Mouse (Mus musculus) liver, embryonic 11.5 days (tissue): ENCODE data around the gene AW146154. TPM values are rescaled to one million over a fixed set of nuclear protein-coding genes. Genes with fewer than 3 reads are reported as not detected.
"Not testable (repeated sequence)": the region's sequence is repeated elsewhere in the genome, so short reads cannot be mapped to it uniquely, and the experiment has no call there.

Source experiments
- ATAC-seq: fragments of 200-750 bp; cut with Nextera tagmentation; replicated peaks from 2 replicates; pipeline ENCODE4 v1.8.0; 2017; ENCODE audit warnings: moderate number of reproducible peaks, mild to moderate bottlenecking, moderate TSS enrichment, moderate library complexity; ENCODE audit not compliant: low FRiP score
- DNase-seq: peaks from one replicate; pipeline ENCODE4 v3.0.0-alpha.2; 2017; ENCODE audit warnings: low spot score
- H3K27ac ChIP-seq: fragments of 300-500 bp; sonication (generic); 2 replicates; pipeline ENCODE4 v1.5.1; 2014; ENCODE audit warnings: mild to moderate bottlenecking, low read depth, low read length, control low read depth
- H3K27me3 ChIP-seq: fragments of 300-500 bp; sonication (generic); replicated peaks from 2 replicates; pipeline ENCODE4 v1.6.1; 2014; ENCODE audit warnings: low read length, mixed read lengths; ENCODE audit not compliant: control insufficient read depth, insufficient read depth
- H3K36me3 ChIP-seq: fragments of 300-500 bp; sonication (generic); 2 replicates; pipeline ENCODE4 v1.6.1; 2014; ENCODE audit warnings: mild to moderate bottlenecking, low read length, moderate library complexity, mixed read lengths; ENCODE audit not compliant: control insufficient read depth, insufficient read depth
- H3K4me1 ChIP-seq: fragments of 300-500 bp; sonication (generic); replicated peaks from 2 replicates; pipeline ENCODE4 v1.6.1; 2014; ENCODE audit warnings: low read length, mixed read lengths; ENCODE audit not compliant: control insufficient read depth, insufficient read depth
- H3K4me2 ChIP-seq: fragments of 300-500 bp; sonication (generic); 2 replicates; pipeline ENCODE4 v1.6.1; 2014; ENCODE audit warnings: mild to moderate bottlenecking, control low read depth, moderate library complexity
- H3K4me3 ChIP-seq: fragments of 300-500 bp; sonication (generic); 2 replicates; pipeline ENCODE4 v1.5.1; 2014; ENCODE audit warnings: low read depth, low read length, control low read depth
- H3K9ac ChIP-seq: fragments of 300-500 bp; sonication (generic); 2 replicates; pipeline ENCODE4 v1.6.1; 2014; ENCODE audit warnings: low read depth, low read length, control low read depth
- H3K9me3 ChIP-seq: fragments of 300-500 bp; sonication (generic); 2 replicates; pipeline ENCODE4 v1.6.1; 2016; ENCODE audit warnings: low read length, inconsistent platforms, mixed read lengths; ENCODE audit not compliant: control insufficient read depth
- WGBS: fragments of 180-500 bp; shearing (Covaris S2); extraction: QIAGEN DNeasy Blood & Tissue Kit; methylation state at CpG from one replicate; pipeline ENCODE4 v1.1.7; 2014; 5-methylcytosine and 5-hydroxymethylcytosine counted together
- polyA plus RNA-seq: library from polyadenylated mRNA; unstranded; fragments of >200 nt; fragmentation: Nextera tagmentation; extraction: Ambion mirVana; gene quantifications from 2 replicates; pipeline ENCODE4 v1.2.1, GENCODE M21; 2014

AW146154 gene
- polyA plus RNA-seq: 6.6 and 7.9 TPM in 2 replicates

GRCm38 (mm10) chr7:41499389-41500049 lies at the start of gene AW146154, which contains the start of gene Gm20449:
Gene AW146154, minus strand, starts transcription at chr7:41499890.
Gene Gm20449, minus strand, starts transcription at chr7:41499417.
- Histone ChIP-seq H3K27ac (peak within 1 kb of the TSS; percentile 3; the same call in 1 of the 2 replicates), H3K4me2 (peak within 1 kb of the TSS; percentile 92), H3K9ac (peak within 1 kb of the TSS; percentile 68), H3K9me3 (no peaks in the 10 kb centered on the region), H3K36me3 (no peaks in the 10 kb centered on the region; the same call in 1 of the 2 replicates), H3K27me3 (no peaks in the 10 kb centered on the region), H3K4me3 (peak within 1 kb of the TSS; percentile 59), H3K4me1 (no peaks in the 10 kb centered on the region)
- ATAC-seq (peak; percentile 97), DNase-seq (peak; percentile 77)
- WGBS: under 1% methylated on average over 18 of the region's 18 CpGs

- no peaks in the 10 kb centered on the region for H3K36me3 ChIP-seq
- no peak overlapping the region for H3K9ac ChIP-seq
- no peak overlapping the region for H3K4me2 ChIP-seq
- no peak overlapping the region for H3K27ac ChIP-seq
- H3K4me3 ChIP-seq: no peak overlapping the region
- H3K9me3 ChIP-seq: peaks cover 2% of the 10 kb centered on the region; the same call in 1 of the 2 replicates
- no peaks in the 10 kb centered on the region for H3K27me3 ChIP-seq
- no peaks in the 10 kb centered on the region for H3K4me1 ChIP-seq
- 70% methylated on average over 3 of the region's 3 CpGs for WGBS
- ATAC-seq (no peak), DNase-seq (no peak)
Measured at GRCm38 (mm10) chr7:41512672-41513071, 13.0 kb upstream of the AW146154 start.

GRCm38 (mm10) chr7:41512207-41512606 lies 12.5 kb upstream of the AW146154 start:
- WGBS: 17% methylated on average over 1 of the region's 1 CpGs
- no peak for DNase-seq
- no peak overlapping the region for H3K4me3 ChIP-seq

GRCm38 (mm10) chr7:41502402-41502801 lies 2.7 kb upstream of the AW146154 start:
- no peaks in the 10 kb centered on the region for H3K9me3 ChIP-seq
- H3K27me3 ChIP-seq: no peaks in the 10 kb centered on the region
- H3K36me3 ChIP-seq: no peaks in the 10 kb centered on the region
- ATAC-seq (no peak), DNase-seq (no peak)
- no peak overlapping the region for H3K4me2 ChIP-seq
- H3K4me1 ChIP-seq: no peaks in the 10 kb centered on the region
- H3K9ac ChIP-seq: no peak overlapping the region
- WGBS: 25% methylated on average over 1 of the region's 1 CpGs
- H3K27ac ChIP-seq: no peak overlapping the region
- no peak overlapping the region for H3K4me3 ChIP-seq

More at GRCm38 (mm10) chr7:41512207-41512606, 12.5 kb upstream of the AW146154 start:
- Histone ChIP-seq H3K4me1 (no peaks in the 10 kb centered on the region), H3K9me3 (peaks cover 2% of the 10 kb centered on the region; the same call in 1 of the 2 replicates), H3K4me2 (no peak overlapping the region), H3K27ac (no peak overlapping the region), H3K36me3 (no peaks in the 10 kb centered on the region), H3K9ac (no peak overlapping the region), H3K27me3 (no peaks in the 10 kb centered on the region)
- ATAC-seq: no peak

GRCm38 (mm10) chr7:41500151-41500934 lies 653 bp upstream of the AW146154 start:
- 14% methylated on average over 22 of the region's 22 CpGs for WGBS
- ATAC-seq: no peak; the same call in 1 of the 2 replicates
- peak overlapping the region; percentile 92 for H3K4me2 ChIP-seq

GRCm38 (mm10) chr7:41499018-41499388 lies 687 bp downstream of the AW146154 start:
- 0 out of 2 replicates have a peak overlapping the region, but pooled peaks have one; percentile 3 for H3K27ac ChIP-seq
- peak; percentile 66 for ATAC-seq
- WGBS: 0% methylated on average over 6 of the region's 6 CpGs
- not testable (repeated sequence) for H3K4me1 ChIP-seq, H3K27me3 ChIP-seq, H3K9me3 ChIP-seq, DNase-seq, H3K36me3 ChIP-seq
- H3K9ac ChIP-seq: peak overlapping the region; percentile 68
- peak overlapping the region; percentile 59 for H3K4me3 ChIP-seq
- H3K4me2 ChIP-seq: peak overlapping the region; percentile 92

More at GRCm38 (mm10) chr7:41500151-41500934, 653 bp upstream of the AW146154 start:
- Histone ChIP-seq H3K9me3 (no peaks in the 10 kb centered on the region), H3K4me3 (peak overlapping the region; percentile 59), H3K36me3 (no peaks in the 10 kb centered on the region; the same call in 1 of the 2 replicates), H3K4me1 (no peaks in the 10 kb centered on the region), H3K27ac (no peak overlapping the region), H3K9ac (peak overlapping the region; percentile 68; the same call in 1 of the 2 replicates), H3K27me3 (no peaks in the 10 kb centered on the region)
- DNase-seq: peak; percentile 35

- not testable (repeated sequence) for H3K36me3 ChIP-seq, H3K4me1 ChIP-seq, ATAC-seq, H3K27me3 ChIP-seq, H3K27ac ChIP-seq, H3K9me3 ChIP-seq, DNase-seq
- 53% methylated on average over 2 of the region's 4 CpGs for WGBS
- peak overlapping the region; percentile 92 for H3K4me2 ChIP-seq
- peak overlapping the region; percentile 68; the same call in 1 of the 2 replicates for H3K9ac ChIP-seq
- H3K4me3 ChIP-seq: peak overlapping the region; percentile 59
Measured at GRCm38 (mm10) chr7:41498464-41498863, 1.2 kb downstream of the AW146154 start.

GRCm38 (mm10) chr7:41497871-41498270 lies 1.8 kb downstream of the AW146154 start:
- Histone ChIP-seq H3K36me3 (no peaks in the 10 kb centered on the region; the same call in 1 of the 2 replicates), H3K4me3 (no peak overlapping the region), H3K4me2 (no peak overlapping the region), H3K27me3 (no peaks in the 10 kb centered on the region), H3K9me3 (no peaks in the 10 kb centered on the region), H3K4me1 (no peaks in the 10 kb centered on the region), H3K27ac (no peak overlapping the region), H3K9ac (no peak overlapping the region)
- ATAC-seq (no peak), DNase-seq (no peak)
- 95% methylated on average over 2 of the region's 2 CpGs for WGBS
